Mouse (Mus musculus) thymus, adult 2 months (tissue): Measurements from ENCODE around the gene 2900026A02Rik.

Experiments used
- CTCF ChIP-seq: fragments of 200-500 bp; IDR thresholded peaks from 2 replicates; pipeline ENCODE4 v1.5.1; 2012; ENCODE audit warnings: mild to moderate bottlenecking, control low read depth, low read length, moderate library complexity, borderline replicate concordance; ENCODE audit not compliant: control insufficient read depth, poor library complexity, insufficient read depth; ENCODE audit errors: extremely low read depth
- POLR2A ChIP-seq: fragments of 200-500 bp; IDR thresholded peaks from 2 replicates; pipeline ENCODE4 v1.6.1; 2012; ENCODE audit warnings: mild to moderate bottlenecking, low read length, control low read depth, moderate library complexity; ENCODE audit not compliant: control insufficient read depth, poor library complexity, insufficient read depth; ENCODE audit errors: extremely low read depth

DNA sequence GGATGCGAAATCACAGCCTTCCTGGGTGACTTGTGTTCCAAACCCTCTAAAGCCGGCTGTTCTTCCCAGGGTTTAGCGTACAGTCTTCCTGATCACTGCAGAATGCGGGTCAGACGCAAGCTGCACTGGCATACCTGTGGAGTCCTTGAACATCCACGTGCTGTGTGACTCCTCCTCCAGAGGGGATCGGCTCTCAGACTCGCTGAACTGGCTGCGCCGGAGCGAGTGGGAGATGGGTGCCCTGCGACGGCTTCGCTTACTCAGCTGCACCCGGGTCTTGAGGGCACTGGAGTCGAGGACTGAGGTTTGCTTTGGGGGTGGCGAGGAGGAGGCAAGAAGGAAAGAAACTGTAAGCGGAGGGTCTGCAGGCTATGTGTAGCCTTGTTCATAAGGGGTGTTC, 125.6 kb downstream of the 2900026A02Rik start:
- TF ChIP-seq CTCF: no peak
- no peak for TF ChIP-seq POLR2A
